Mouse (Mus musculus): Measurements from ENCODE around the gene Cep70.

- no peak for TF ChIP-seq POLR2A (IDR thresholded peaks at IDR 0.05; ENCODE audit: low read depth, low read length)
- TF ChIP-seq CTCF (IDR thresholded peaks at IDR 0.05; ENCODE audit: borderline replicate concordance, insufficient read depth, low read length), result no peak
Measured at GRCm38 (mm10) chr9:99339182-99339581, 96.0 kb downstream of the Cep70 start.
